Mouse (Mus musculus) layer of hippocampus, postnatal 10 days (tissue): ENCODE results near the gene Olfr195. TPM values are rescaled to one million over a fixed set of nuclear protein-coding genes. Genes with fewer than 3 reads are reported as not detected.
"Not testable (repeated sequence)": the region's sequence is repeated elsewhere in the genome, so short reads cannot be mapped to it uniquely, and the experiment has no call there.

Source experiments
- DNase-seq, 2 experiments: peaks; one replicate each; pipeline ENCODE4 v3.0.0; 2021; ENCODE audit warnings: low spot score in 2 of 2
- long read RNA-seq: library from polyadenylated mRNA; stranded (forward); transcript quantifications from one replicate; pipeline ENCODE4 v2.0.0, GENCODE M21; 2023
- total RNA-seq, 2 experiments: library from RNA; stranded (reverse); gene quantifications; 2 replicates each; pipeline ENCODE4 v1.2.3; 2021

The Olfr195 gene
- not detected for total RNA-seq
- long read RNA-seq: 0 reads

- no peak for DNase-seq
Observed at GRCm38 (mm10) chr16:59146746-59147145, at the start of gene Olfr195. Gene Olfr195 (plus strand): TSS chr16:59147046.

- DNase-seq: no peak
Observed at GRCm38 (mm10) chr16:59105312-59105711, 41.5 kb upstream of the Olfr195 start.

GRCm38 (mm10) chr16:59108522-59108921 lies 38.3 kb upstream of the Olfr195 start:
- DNase-seq: not testable (repeated sequence)

- DNase-seq: no peak
Observed at GRCm38 (mm10) chr16:59111781-59112180, 35.1 kb upstream of the Olfr195 start, which contains the start of gene Olfr193. Gene Olfr193 (minus strand): TSS chr16:59111881.

- no peak for DNase-seq
Observed at GRCm38 (mm10) chr16:59120969-59121368, 25.9 kb upstream of the Olfr195 start, which contains the start of gene Olfr194. Gene Olfr194 (minus strand): TSS chr16:59121069.

- no peak for DNase-seq
Observed at GRCm38 (mm10) chr16:59130740-59131139, 16.1 kb upstream of the Olfr195 start.

- DNase-seq: no peak
Observed at GRCm38 (mm10) chr16:59141105-59141504, 5.7 kb upstream of the Olfr195 start.

GRCm38 (mm10) chr16:59151996-59152395 lies 5.2 kb downstream of the Olfr195 start:
- DNase-seq: no peak

- no peak for DNase-seq
Observed at GRCm38 (mm10) chr16:59170354-59170753, 23.5 kb downstream of the Olfr195 start, which contains the start of gene Olfr196. Gene Olfr196 (minus strand): TSS chr16:59170454.

Other genes with a start within 250 kb of the Olfr195 start
- not detected for gene Olfr181, start 218.3 kb upstream of the Olfr195 start, total RNA-seq
- gene Olfr180, start 217.7 kb upstream of the Olfr195 start, total RNA-seq: not detected
- gene Olfr183, start 151.7 kb upstream of the Olfr195 start, total RNA-seq: not detected
- gene Olfr186, start 116.8 kb upstream of the Olfr195 start, total RNA-seq: not detected
- gene Olfr187, start 107.3 kb upstream of the Olfr195 start, total RNA-seq: not detected
- gene Olfr190, start 69.0 kb upstream of the Olfr195 start, total RNA-seq: not detected
- gene Olfr191, start 57.2 kb upstream of the Olfr195 start, total RNA-seq: not detected
- not detected for gene Olfr193, start 35.2 kb upstream of the Olfr195 start, total RNA-seq
- gene Olfr194, start 26.0 kb upstream of the Olfr195 start, total RNA-seq: not detected
- not detected for gene Olfr196, start 23.4 kb downstream of the Olfr195 start, total RNA-seq
- not detected for gene Olfr198, start 56.5 kb downstream of the Olfr195 start, total RNA-seq
- not detected for gene Olfr199, start 72.7 kb downstream of the Olfr195 start, total RNA-seq
- not detected for gene Olfr201, start 125.6 kb downstream of the Olfr195 start, total RNA-seq
- not detected for gene Olfr202, start 139.7 kb downstream of the Olfr195 start, total RNA-seq
- gene Olfr203, start 151.8 kb downstream of the Olfr195 start, total RNA-seq: not detected
- under 1 TPM; 0.09 to 0.11 TPM for gene Olfr204, start 171.2 kb downstream of the Olfr195 start, total RNA-seq
- not detected for gene Olfr205, start 184.1 kb downstream of the Olfr195 start, total RNA-seq
- gene Olfr206, start 202.2 kb downstream of the Olfr195 start, total RNA-seq: not detected
- gene Olfr209, start 216.9 kb downstream of the Olfr195 start, total RNA-seq: not detected